Mouse (Mus musculus) Muller cell, postnatal 12 days (primary cell): ENCODE results near the gene Rtl8a.
"Not testable (repeated sequence)": the region's sequence is repeated elsewhere in the genome, so short reads cannot be mapped to it uniquely, and the experiment has no call there.

ENCODE experiments used
- DNase-seq: peaks from one replicate; pipeline ENCODE4 v3.0.0-alpha.2; 2015; ENCODE audit errors: inconsistent ontology term

The Rtl8a gene

DNA sequence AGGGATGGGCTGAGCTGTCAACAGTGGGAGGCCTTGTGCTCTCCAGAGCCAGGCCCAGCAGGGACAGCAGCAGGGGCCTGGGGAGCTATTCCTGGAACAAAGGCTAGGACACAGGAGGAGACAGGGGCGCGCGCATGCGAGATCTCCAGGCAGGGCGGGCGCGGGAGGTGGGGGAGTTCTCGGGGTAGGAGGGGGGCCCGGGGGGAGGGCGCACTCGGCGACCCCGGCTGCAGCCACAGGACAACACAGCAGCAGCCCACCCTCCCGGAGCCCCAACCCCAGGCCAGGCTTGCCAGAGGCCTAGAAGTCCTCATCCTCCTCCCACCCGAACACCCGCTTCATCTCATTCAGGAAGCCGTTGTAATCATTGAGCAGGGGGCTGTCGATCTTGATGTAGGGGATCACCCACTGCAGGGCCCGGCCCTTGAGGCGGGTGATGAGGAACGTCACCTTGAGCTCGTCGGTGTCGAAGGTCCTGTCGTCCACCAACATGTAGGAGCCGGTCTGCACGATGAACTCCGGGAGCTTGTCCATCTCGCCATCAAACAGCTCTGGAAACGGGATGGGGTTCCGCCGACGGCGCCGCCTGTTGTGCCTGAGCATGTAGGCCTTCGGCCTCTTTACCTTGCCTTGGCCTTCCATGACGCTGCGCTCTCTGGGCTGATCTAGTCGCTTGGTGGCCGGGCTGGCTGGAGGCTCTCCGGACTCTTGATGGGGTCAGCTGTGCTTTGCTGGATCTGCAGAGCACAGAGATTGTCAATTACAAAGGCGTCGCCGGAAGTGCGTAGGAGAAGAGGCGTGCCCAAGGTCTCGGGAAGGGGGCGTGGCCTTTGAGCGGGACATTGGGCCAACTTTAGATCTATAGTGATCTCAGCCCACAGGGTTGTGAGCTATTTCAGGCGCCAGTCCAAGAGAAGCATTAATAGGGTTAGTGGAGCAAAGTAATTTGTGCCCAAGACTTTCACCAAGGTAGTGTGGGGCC, at the start of gene Rtl8a:
Gene Rtl8a (minus strand): TSS at position 703 of the 982 bp plus-strand sequence.
- peak; percentile 91 for DNase-seq

- no peak for DNase-seq
Observed at GRCm38 (mm10) chrX:53693141-53693540, 49.7 kb upstream of the Rtl8a start.

DNA sequence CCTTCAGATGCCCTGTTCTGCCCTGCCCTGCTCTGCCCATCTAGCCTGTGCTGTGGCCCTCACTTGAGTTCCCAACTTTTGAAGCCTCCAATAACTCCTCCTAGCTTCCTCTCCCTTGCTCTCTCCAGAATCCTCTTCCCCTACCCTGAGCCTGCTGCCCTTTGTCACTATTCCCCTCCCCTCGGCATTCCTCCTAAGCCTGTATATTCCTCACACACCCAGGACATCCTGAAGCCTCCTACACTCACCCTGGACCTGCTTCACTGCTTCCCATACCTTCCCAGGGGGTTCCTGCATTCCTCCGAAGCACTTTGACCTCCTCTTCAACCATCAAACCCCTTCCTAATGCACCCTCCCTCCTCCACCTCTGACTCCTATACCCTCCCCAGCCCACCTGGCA, 48.6 kb upstream of the Rtl8a start:
- no peak for DNase-seq

- DNase-seq: not testable (repeated sequence)
Observed at GRCm38 (mm10) chrX:53684676-53685075, 41.2 kb upstream of the Rtl8a start.

DNA sequence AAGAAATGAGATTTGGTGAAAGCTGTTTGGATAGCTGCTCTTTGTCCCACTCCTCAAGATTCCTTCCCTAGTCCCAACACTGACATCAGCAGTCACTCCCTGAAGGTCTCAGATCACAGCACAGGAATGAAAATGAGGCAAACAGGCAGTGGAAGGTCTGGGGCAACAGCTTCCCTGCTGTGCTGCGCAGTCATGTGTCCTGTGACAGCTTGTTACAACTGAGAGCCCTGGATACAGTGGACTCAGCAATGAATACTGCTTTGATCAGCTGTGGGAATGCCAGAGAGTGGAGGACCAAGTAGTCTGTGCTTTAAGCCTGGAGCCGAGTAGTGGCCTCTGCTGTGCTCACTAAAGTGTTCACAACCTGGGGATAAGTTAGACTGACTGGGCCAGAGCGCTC, 39.2 kb upstream of the Rtl8a start:
- peak; percentile 0 for DNase-seq

- DNase-seq: not testable (repeated sequence)
Observed at GRCm38 (mm10) chrX:53676943-53677342, 33.5 kb upstream of the Rtl8a start.

- not testable (repeated sequence) for DNase-seq
Observed at GRCm38 (mm10) chrX:53670696-53671095, 27.2 kb upstream of the Rtl8a start.

GRCm38 (mm10) chrX:53670294-53670693, 26.8 kb upstream of the Rtl8a start, which contains the start of gene Rtl8b:
Rtl8b (minus strand) TSS chrX:53670408.
- peak; percentile 81 for DNase-seq

DNA sequence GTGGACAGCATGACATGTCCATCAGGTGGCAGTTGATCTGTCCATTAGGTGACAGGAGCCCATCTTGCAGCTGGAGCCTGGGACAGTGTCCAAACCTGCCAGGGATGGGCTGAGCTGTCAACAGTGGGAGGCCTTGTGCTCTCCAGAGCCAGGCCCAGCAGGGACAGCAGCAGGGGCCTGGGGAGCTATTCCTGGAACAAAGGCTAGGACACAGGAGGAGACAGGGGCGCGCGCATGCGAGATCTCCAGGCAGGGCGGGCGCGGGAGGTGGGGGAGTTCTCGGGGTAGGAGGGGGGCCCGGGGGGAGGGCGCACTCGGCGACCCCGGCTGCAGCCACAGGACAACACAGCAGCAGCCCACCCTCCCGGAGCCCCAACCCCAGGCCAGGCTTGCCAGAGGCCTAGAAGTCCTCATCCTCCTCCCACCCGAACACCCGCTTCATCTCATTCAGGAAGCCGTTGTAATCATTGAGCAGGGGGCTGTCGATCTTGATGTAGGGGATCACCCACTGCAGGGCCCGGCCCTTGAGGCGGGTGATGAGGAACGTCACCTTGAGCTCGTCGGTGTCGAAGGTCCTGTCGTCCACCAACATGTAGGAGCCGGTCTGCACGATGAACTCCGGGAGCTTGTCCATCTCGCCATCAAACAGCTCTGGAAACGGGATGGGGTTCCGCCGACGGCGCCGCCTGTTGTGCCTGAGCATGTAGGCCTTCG, 26.2 kb upstream of the Rtl8a start:
- DNase-seq: not testable (repeated sequence)

- DNase-seq: not testable (repeated sequence)
Observed at GRCm38 (mm10) chrX:53652917-53653316, 9.4 kb upstream of the Rtl8a start.

GRCm38 (mm10) chrX:53645885-53646284, 2.4 kb upstream of the Rtl8a start:
- DNase-seq: no peak

DNA sequence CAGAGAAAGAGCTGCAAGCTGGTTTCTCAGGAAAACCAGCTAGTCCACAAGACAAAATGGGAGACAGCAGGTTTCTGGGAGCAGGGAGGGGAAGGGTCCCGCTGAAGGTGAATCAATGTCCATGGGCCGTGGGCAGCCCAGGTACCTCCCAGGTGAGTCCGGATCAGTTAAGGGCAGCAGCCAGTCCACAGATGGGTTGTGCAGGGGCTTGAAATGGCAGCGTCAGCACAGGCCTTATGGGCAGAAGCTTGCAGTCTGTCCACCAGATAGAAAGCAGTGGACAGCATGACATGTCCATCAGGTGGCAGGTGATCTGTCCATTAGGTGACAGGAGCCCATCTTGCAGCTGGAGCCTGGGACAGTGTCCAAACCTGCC, 890 bp downstream of the Rtl8a start:
- DNase-seq: not testable (repeated sequence)

GRCm38 (mm10) chrX:53638107-53638506, 5.4 kb downstream of the Rtl8a start:
- peak; percentile 61 for DNase-seq

GRCm38 (mm10) chrX:53611395-53611794, 32.1 kb downstream of the Rtl8a start:
- DNase-seq: not testable (repeated sequence)

DNA sequence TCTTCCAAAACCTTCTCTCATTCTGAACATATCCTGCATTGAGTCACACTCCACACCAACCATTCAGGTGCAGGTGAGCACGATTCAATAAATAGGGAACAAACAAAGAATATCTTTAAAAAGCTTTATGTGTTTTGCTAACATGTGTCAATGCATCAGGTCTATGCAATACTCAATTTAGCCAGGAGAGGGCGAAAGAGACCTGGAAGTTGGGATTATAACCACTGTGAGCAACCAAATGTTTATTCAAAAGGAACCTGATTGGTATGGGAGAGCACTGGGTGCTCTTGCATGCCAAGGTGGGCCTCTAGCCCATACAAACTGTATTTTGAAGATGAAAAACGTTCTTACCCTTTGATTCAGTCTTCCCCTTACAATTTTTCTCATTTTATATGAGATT, 32.9 kb downstream of the Rtl8a start:
- DNase-seq: peak; percentile 44

DNA sequence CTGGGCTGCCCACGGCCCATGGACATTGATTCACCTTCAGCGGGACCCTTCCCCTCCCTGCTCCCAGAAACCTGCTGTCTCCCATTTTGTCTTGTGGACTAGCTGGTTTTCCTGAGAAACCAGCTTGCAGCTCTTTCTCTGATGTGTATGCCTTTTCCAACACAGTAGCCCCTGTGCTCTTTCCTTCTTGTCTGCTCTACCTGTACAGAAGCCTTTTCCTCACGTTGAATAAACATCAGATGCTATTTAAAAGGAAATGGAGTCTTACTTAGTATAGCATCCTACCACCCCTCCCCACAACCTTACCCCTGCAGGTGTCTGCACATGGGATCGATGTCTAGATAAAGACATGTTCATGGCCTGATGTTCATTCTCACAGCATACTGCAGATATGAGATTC, 34.6 kb downstream of the Rtl8a start, which contains the start of gene Gm14597:
Gene Gm14597 (minus strand): TSS at position 101 of the 400 bp plus-strand sequence.
- not testable (repeated sequence) for DNase-seq

GRCm38 (mm10) chrX:53608122-53608813, 35.2 kb downstream of the Rtl8a start:
- peak; percentile 13 for DNase-seq

DNA sequence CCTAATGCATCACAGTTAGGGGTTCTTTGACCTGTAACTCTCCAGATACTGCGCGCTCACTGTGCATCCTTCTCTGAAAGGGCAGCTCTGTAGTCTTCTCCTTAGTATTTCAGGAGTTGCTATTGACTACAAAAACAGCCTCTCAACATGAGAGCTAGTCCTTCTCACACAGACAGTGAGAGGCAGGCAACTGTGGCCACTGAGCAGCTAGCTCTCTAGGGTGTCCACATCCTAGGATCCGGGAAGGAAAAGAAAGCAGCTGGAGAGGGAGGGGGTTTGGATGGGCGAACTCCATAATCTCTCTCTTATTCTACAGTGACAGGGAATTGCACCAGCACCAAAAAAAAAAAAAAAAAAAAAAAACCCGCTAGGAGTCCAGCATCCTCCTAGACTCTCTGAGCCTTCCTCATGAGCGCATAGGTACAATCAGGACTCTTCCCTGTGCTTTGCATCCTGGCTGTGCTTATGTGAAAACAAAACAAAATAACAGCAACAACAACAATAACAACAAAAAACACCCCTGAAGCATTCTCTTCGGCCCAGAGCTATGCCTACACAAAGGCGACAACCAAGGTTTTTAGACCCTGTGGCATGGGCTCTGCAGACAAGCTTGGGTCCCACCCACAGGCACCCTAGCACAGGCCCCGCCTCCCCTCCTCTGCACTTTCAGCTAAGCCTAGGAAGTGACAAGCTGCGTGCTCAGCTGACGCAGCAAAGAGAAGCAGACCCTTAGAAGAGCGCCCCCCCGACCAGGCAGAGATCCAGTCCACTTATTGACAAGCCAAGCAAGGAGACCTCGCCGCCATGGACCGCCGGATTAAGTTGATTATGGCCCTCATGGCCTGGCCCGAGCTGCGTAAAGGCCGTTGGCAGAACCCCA, 36.0 kb downstream of the Rtl8a start, which contains the start of gene Rtl8c:
Gene Rtl8c (plus strand): TSS at position 791 of the 880 bp plus-strand sequence.
- peak; percentile 65 for DNase-seq

DNA sequence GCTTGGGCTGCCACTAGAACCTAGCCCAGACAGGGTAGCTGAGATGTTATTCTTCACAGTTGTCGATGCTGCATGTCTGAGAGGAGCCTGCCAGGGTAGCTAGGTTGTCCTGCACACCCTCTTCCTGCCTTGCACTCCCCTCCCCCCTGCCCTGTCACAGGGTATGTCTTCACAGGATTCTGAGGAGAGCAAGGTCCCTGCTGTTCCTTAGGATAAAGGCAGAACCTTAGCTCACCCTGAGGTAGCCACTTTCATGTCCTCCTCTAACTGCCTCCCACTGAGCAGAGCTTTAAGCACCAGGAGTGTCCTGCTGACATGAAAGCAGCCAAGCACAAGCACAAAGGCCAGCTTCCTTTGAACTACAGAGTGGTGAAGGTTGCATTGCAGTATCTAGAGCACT, 37.3 kb downstream of the Rtl8a start:
- DNase-seq: not testable (repeated sequence)

DNA sequence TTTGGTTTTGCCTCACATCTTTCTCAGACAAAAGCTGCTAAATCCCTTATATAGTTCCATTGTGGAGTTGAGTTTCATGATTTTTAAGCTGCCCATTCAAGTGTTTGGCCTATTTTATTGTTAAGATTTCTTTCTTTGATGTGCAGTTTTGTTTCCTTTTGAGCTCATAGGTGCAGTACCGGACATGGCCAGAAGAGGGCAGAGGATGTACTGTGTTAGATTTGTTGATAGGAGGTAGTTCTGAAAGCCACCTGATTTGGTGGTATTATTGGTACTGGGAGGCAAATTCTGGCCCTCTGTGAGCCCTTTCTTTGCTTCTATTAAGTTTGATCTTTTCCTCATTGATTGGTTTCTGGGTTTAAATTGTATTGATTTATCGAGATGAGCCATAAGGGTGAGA, 43.5 kb downstream of the Rtl8a start:
- DNase-seq: not testable (repeated sequence)
